Mouse (Mus musculus) retina, adult 2 months (tissue): ENCODE measurements around the gene Hs3st6.

Experiments used
- DNase-seq: peaks from one replicate; pipeline ENCODE4 v3.0.0-alpha.2; 2012; ENCODE audit warnings: low read depth, low spot score

Gene Hs3st6

DNA sequence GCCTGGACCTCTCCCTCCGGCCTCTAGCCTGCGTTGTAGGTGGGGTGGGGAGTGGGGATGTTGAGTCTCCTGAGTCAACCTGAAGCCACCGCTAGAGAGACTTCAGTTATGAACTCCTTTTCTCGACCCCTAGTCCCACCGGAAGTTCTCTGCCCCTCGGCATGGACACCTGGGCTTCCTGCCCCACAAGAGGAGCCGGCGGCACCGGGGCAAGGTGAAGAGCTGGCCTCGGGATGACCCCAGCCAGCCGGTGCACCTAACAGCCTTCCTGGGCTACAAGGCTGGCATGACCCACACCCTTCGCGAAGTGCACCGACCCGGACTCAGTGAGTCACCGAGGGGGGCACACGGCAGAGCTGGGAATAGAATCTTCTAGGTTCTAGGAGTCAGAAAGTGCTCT is 24.6 kb upstream of the Hs3st6 start:
- no peak for DNase-seq

DNA sequence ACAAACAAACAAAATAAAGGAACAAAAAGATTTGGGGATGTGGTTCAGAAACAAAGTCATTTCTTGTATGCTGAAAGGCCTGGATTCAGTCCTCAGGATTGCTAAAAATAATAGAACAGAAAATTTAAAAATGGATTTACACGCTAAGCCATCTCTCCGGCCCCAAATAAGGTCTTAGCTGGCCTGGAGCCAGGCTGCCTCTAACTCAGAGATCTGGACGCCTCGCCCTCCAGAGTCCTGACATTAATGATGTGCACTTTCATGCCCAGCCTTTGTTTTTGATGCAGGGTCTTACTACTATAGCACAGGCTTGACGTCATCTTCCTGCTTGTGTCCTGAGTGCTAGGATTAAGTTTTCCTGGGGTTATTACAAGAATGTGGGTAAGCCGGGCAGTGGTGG is 23.7 kb upstream of the Hs3st6 start:
- no peak for DNase-seq

DNA sequence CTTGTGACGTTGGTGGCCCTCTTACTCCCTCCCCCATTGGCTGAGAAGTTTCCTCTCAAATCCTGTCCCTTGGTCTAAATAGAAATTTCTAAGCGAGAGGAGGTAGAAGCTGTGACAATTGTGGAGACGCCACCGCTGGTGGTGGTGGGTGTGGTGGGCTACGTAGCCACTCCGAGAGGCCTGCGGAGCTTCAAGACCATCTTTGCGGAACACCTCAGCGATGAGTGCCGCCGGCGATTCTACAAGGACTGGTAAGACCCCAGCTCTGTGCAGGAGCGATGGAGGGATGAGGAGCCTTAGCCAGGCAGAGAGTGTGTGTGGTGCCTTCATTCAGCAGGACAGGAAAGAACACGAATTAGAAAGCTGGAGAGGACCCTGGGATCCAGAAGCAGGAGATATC is 22.0 kb upstream of the Hs3st6 start:
- no peak for DNase-seq

- no peak for DNase-seq
Observed at GRCm38 (mm10) chr17:24732233-24732935, 20.4 kb upstream of the Hs3st6 start.

DNA sequence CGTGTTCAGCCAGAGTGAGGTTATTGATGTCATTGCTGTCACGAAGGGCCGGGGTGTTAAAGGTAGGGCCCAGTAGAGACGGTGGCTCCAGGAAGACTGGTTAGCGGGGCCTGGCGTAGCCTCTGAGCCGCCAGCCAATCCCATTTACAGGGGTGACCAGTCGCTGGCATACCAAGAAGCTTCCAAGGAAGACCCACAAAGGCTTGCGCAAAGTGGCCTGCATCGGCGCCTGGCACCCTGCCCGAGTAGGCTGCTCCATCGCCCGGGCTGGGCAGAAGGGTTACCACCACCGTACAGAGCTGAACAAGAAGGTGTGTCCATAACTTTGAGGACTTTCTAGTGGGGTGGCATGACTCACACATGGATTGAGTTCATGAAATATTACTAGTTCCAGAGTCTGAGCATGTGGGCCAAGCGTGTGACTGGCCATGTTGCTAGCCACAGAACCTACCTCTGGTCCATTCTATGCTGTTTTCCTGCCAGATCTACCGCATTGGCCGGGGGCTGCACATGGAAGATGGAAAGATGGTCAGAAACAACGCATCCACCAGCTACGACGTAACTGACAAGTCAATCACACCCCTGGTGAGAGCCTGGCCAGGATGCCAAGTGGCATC is 19.2 kb upstream of the Hs3st6 start:
- DNase-seq, result no peak

- DNase-seq, result no peak
Observed at GRCm38 (mm10) chr17:24734513-24734912, 18.3 kb upstream of the Hs3st6 start.

- no peak for DNase-seq
Observed at GRCm38 (mm10) chr17:24735446-24735845, 17.3 kb upstream of the Hs3st6 start.

GRCm38 (mm10) chr17:24736330-24737051 is 16.3 kb upstream of the Hs3st6 start, which contains the start of gene Msrb1:
TSS of gene Msrb1 (plus strand) at chr17:24736642.
- peak; percentile 87 for DNase-seq

DNA sequence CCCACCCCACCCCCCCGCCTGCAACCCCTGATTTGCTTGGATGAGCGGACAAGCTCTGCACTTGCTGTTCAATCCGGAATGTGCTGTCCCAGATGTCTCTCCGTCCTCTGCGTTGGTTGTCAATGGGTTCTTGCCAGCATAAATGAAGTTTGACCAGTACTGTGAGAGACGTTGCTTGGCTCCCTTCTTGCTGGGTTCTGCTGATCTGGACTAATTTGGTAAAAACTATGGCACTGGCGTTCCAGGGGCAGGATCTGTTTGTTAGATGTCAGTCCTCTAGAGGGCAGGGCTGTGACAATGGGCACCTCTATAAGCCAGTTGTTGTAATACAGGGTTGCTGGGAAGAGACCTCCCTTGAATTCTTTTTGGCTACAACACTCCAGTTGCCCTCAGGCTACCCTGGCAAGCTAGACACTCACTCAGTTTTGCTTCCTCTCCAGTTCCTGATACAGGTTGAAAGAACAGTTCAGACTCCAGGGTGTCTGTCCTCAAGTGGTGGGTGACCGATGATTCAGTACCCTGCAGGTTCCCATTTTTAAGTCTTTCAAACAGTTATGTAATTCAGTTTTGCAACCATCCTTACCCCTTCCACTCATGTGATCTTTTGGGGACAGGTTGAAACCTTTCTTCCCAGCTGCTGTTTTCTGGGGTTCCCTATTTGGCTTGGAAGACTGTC is 15.5 kb upstream of the Hs3st6 start:
- no peak for DNase-seq

DNA sequence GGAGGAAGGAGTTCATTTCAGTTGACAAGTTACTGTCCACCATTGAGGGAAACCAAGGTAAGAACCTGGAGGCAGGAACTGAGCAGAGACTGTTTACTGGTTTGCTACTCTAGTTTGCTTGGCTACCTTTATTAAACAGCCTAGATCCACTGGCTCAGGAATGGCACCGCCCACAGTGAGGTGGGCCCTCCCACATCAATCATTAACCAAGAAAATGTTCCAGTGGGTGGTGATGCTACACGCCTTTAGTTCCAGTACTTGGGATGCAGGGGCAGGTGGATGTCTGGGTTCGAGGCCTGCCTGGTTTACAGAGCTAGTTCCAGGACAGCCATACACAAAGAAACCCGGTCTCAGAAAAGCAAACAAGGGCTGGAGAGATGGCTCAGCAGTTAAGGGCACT is 14.6 kb upstream of the Hs3st6 start:
- no peak for DNase-seq

DNA sequence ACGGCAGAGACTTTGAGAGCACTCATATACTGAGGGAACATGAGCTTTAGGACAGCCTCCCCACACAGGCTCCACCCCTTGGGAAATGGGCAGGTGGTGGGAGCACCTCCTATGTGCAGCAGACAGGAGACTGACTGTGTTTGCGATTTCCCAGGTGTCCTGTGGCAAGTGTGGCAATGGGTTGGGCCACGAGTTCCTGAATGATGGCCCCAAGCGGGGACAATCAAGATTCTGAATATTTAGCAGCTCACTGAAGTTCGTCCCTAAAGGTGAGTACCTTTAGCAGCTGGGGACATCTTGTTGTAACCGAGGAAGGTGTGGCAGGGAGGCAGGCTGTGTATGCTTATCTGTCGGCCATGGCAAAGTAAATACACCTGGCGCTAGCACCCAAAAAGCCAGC is 12.9 kb upstream of the Hs3st6 start:
- DNase-seq, result no peak

GRCm38 (mm10) chr17:24742307-24742706 is 10.5 kb upstream of the Hs3st6 start:
- DNase-seq, result no peak

GRCm38 (mm10) chr17:24743896-24744295 is 8.9 kb upstream of the Hs3st6 start:
- no peak for DNase-seq

DNA sequence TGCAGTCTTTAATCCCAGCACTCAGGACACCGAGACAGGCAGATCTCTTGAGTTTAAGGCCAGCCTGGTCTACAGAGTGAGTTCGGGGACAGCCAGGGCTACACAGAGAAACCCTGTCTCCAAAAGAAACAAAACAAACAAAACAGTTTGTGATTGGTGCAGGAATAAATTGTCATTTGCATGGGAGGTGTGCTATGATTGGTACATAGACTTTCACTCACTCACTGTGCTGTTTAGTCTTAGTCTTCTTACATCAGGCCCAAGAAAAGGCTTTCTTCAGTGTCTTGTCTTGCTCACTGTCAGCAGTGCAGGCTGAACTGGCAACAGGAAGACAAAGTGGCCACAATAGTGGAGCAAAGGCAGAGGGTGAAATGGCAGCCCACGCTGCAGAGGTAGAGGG is 8.4 kb upstream of the Hs3st6 start:
- no peak for DNase-seq

DNA sequence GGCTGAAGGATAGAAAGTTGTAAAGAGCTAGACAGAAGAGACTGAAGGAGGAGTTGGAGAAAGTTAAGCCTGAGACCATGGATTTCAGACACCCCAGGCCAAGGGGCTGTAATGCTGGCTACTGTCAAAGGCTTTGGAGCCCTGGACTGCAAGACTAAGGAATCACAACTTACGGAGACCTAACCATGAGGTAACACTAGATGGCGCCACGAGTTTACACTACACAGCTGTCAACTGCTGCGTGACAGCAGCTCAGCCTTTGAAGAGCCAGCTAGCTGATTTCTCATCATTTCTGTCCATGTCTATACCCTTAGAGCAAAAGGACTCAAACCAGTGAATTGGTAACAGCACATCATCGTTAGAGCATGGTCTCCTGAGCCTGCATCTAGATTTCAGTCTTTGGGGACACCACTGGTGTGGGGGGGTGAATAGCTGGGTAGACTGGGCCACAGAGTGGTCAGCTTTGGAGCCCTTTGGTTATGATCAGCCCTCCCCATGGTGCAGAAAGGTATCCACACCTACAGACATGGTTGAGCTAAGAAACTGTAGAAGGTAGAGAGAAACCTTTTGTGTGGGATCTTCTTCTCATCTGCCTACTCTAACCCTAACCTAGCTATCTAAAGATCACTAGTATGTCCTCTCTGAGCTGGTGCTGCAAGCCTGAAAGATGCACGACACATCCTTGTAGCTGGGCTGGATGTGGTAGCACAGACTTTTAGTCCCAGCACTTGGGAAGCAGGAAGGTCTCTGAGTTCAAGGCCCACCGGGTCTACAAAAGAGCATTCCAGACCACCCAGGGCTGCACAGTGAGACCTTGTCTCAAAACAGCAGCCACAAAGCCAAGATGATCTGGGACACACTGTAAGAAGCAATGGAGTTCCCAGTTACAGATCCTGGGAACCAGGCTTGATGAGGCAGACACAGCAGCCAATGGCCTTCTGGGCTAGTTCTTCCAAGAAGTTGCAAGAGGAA is 7.0 kb upstream of the Hs3st6 start:
- DNase-seq, result peak; percentile 69

- DNase-seq, result no peak
Observed at GRCm38 (mm10) chr17:24746986-24747385, 5.8 kb upstream of the Hs3st6 start.

GRCm38 (mm10) chr17:24751528-24751927 is 1.3 kb upstream of the Hs3st6 start:
- DNase-seq, result no peak

DNA sequence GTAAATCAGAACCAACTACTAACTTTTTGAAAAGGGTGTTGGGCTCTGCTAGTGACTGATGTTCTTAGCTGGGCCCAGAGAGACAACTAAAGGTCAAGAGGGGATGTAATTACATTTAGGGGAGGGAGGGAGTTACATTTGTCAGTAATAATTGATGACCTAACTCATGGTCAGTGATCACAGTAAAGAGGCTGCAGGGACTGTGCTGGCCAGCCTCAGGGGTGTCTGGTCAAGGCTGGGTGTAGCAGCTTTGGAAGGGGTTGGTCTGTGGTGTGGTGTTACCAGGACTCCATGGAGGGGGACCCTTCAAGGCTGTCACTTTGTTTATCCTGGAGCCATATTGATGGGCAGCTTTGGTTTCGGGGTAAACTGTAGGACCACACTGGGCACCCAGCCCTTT is 4.6 kb downstream of the Hs3st6 start:
- DNase-seq, result no peak

- no peak for DNase-seq
Observed at GRCm38 (mm10) chr17:24761121-24761520, 8.3 kb downstream of the Hs3st6 start.

GRCm38 (mm10) chr17:24765016-24765905 is 12.5 kb downstream of the Hs3st6 start:
- DNase-seq, result no peak
